Mouse (Mus musculus) lung, postnatal 14 days (tissue): ENCODE results near the gene Elf1.

Source experiments
- DNase-seq: peaks from one replicate; pipeline ENCODE4 v3.0.0; 2021

Elf1 gene

DNA sequence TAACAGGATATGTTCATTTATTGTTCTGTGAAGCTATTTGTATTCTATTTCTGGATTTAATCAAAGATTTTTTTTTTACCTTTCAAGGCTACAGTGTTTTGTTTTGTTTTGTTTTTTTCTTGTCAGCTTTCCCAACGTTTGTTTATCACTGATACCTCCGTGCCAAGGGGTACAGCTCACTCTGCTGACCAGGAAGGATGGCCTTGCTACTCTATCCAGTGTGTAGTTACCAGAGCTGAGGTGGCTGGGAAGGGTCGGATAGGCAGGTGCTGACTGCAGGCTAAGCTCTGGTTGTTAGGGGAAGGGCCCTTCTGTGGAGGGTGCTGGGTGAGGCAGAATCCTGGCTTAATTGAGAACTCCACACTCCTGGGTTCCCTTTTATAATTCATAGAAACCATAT, 9.3 kb downstream of the Elf1 start:
- DNase-seq = no peak

GRCm38 (mm10) chr14:79494349-79494748, 13.4 kb downstream of the Elf1 start:
- DNase-seq = no peak

- DNase-seq = no peak
Measured at GRCm38 (mm10) chr14:79499326-79499725, 18.3 kb downstream of the Elf1 start.

DNA sequence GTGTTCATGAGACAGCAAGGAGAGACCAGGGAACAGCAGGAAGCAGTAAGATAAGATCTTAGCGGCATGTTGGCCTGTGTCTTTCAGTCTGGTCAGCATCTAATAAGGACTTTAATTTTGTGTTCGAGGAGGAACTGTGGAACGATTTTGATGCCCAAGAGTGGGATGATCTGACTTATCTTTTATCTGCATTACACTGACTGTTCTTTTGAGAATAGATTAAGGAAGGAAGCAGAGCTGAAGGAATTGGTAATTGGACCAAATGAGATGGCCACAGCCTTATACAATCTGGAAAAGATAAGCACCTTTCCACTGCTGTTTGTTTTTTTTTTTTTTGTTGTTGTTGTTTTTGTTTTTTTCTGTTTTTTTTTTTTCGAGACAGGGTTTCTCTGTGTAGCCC, 19.8 kb downstream of the Elf1 start:
- no peak for DNase-seq

- peak; percentile 56 for DNase-seq
Measured at GRCm38 (mm10) chr14:79503371-79504075, 22.5 kb downstream of the Elf1 start.

DNA sequence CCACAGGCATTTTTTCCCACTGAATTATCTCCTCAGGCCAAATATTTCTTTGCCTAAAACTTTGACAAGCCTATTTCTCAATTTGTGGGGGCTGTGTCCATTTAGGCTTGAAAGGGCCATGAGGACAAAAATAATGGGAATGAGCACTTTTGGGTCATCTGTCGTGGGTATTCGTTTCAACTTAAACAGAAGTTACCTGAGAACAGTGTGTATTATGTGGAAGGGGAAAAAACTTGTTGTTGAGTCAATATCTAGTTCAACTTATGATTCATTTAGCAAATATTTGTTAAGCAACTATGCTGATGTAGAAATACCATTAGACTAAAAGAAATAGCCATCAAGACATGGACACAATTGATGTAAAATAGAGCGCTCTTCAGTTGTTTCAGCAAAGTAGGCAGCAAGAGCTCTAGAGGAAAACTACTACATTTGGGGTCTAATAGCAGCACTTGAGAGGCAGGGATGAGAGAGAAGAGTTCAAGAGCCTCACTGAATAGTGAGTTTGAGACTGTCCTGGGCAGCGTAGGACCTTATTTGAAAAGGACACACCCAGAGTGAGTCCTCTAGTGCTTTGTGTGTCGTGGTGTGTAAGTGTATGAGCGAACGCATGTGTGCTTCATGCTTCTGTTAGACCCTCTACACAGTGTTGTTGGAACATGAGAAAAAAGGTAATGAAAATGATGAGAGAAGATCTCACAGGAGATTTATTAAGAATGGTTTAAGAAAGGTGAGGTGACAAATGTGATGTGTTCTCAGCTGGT, 23.4 kb downstream of the Elf1 start:
- no peak for DNase-seq

- no peak for DNase-seq
Measured at GRCm38 (mm10) chr14:79506207-79506606, 25.2 kb downstream of the Elf1 start.

GRCm38 (mm10) chr14:79507846-79508245, 26.9 kb downstream of the Elf1 start:
- no peak for DNase-seq

DNA sequence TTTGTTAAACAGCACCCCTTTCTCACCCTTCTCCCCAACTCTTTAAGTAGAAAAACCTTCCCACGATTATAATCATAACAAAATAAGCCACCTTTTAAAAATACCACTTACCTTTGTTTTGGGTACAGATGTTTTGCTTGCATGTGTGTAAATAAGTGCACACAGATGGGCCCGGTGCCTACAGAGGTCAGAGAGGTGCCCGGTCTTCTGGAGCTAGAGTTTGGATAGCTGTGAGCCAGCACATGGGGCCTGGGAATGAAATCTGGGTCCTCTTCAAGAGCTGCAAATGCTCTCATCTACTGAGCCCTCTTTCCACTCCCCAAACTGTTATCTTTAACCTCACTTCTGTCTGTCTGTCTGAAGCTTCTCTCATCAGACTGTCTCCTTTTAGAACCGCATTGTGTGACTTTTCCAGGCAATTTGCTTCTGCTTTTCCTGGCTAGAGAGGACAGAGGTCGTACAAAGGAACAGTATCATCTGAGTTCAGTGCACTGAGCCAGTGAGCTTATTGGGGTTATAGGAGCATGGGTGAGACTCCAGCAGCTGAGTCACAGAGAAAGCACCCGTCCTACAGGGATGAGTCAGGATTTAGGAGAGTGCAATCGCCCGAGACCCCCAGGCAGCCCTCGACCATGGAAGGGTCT, 27.8 kb downstream of the Elf1 start:
- no peak for DNase-seq

DNA sequence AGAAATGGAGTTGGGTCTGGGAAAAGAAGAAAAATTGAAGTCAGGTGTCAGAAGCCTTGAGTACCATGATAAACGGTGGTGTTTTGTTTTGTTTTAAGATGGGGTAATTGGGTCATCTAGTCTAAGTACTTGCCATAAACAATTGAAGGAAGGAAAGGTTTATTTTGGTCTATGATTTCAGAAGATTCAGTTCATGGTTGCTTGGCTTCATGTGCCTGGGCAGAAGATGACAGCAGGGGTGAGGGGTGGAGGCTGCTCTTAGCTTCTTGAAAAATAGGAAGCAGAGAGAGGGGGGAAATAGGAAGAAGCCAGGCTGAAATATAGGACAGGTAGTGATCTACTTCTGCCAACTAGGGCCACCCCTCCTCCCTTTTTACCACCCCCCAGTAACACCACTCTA, 30.5 kb downstream of the Elf1 start:
- DNase-seq = no peak

- no peak for DNase-seq
Measured at GRCm38 (mm10) chr14:79513951-79514350, 33.0 kb downstream of the Elf1 start.

GRCm38 (mm10) chr14:79515100-79515499, 34.1 kb downstream of the Elf1 start:
- DNase-seq = no peak

DNA sequence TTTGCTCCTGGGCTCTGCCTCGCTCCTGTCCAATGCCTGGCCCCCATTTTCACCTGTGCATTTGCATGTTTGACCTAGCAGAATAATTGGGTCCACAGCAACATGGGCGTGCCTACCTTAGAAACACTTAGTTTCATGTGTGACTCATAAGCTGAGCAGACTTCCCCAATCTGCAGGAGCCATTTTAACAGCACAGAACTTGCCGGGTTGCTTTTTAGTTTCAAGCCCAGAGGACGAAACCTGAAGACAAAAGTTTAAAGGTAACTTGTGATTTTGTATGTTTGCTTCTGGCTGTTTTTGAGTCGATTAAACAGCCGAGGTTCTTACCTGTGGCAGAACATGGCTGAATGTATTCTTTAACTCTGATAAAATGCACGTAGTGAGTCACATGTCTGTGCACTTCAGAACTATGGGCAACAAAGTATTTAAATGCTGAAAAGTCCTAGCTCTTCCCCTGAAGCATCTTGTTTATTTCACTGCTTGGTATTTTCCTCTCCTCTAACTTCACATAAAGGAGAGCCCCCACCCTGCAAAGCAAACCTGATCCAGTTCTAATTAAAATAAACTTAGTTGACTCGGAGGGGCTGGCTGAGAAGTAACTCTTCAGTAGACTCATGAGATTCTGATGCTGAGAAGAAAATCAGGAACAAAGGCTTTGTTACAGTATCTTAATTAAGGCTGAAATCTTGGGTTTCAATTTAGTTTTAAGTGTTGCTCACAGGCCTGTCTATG, 34.7 kb downstream of the Elf1 start:
- DNase-seq = peak; percentile 39

- no peak for DNase-seq
Measured at GRCm38 (mm10) chr14:79516243-79516610, 35.2 kb downstream of the Elf1 start.

- no peak for DNase-seq
Measured at GRCm38 (mm10) chr14:79516751-79517150, 35.8 kb downstream of the Elf1 start.

GRCm38 (mm10) chr14:79517185-79517740, 36.3 kb downstream of the Elf1 start:
- DNase-seq = no peak

DNA sequence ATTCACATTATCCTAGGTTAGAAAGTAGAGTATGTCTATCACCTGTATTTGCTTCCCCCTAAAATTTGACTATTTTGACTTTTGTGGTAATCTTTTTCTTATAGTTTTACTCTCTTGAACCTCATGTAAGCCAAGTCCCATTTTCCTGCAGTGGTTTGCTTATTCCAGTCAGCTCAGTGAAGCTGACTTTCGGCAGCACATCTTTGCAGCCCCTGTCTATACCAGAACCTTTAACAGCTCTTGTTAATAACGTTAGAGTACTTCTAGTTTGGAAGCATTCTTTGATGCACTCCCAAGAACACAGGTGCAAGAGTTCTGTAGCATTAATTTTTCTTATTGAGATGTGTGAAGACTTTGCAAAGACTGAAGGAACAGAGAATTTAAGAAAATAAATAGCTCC, 37.1 kb downstream of the Elf1 start:
- no peak for DNase-seq

DNA sequence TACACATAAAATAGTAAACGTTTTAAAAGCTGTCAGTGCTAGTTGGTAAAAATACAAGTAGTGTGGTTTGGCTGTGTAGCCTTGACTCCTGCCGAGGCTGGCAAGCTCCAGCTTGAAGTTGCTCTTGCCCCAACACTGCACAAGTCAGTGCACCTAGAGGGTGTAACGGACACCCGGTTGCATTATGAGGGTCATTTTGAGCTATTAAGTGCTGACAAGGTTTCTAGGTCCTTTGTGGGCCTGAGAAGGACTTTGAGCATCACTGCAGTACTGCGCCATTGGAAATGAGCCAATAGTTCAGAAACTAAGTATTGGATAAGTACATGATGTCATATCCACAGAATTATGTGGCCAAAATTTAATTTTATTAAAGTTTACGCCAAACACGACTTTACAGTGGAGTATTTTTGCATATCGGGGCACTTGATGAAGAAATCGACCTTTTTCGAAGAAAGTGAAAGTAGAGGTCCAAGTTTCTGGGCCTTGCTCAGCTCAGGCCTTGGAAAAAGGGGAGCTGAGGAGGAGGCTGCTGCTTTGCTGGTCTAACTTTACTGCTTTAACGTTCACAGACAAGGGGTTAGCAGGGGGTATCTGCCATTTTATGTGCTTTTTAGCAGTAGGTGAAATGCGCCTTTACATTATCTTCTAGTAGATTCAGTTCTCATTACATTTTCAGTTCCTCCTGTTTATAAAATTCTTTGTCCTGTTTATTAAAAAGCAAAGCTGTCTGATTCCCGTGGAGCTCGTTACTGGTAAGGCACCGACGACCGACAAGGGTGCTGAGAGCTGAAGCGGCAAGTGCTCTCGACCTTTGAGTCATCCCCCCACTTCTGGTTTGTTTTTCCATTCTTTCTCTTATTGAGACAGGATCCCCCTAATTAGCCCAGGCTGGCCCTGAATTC, 38.0 kb downstream of the Elf1 start:
- no peak for DNase-seq

DNA sequence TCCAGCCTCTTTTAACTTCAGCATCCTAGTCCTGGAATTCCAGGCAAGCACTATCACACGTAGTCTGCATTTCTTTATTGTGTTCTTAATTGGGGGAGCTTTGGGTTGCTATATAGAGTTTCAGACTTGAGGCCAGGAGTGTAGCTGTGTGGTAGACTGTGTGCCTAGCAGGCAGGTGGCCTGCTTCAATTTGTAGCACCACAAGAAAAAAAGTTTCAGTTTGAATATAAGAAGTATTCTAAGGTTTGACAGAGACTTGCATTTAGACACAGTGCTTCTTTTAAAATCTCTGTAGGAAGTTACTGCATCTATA, 38.6 kb downstream of the Elf1 start:
- no peak for DNase-seq

GRCm38 (mm10) chr14:79520612-79521011, 39.6 kb downstream of the Elf1 start:
- DNase-seq = no peak

- DNase-seq = no peak
Measured at GRCm38 (mm10) chr14:79521056-79521455, 40.1 kb downstream of the Elf1 start.

- no peak for DNase-seq
Measured at GRCm38 (mm10) chr14:79521471-79522117, 40.6 kb downstream of the Elf1 start.
